Mouse (Mus musculus) liver, embryonic 15.5 days (tissue): ENCODE measurements around the gene Hmmr. TPM values are rescaled to one million over a fixed set of nuclear protein-coding genes. Genes with fewer than 3 reads are reported as not detected.
"Not testable (repeated sequence)": the region's sequence is repeated elsewhere in the genome, so short reads cannot be mapped to it uniquely, and the experiment has no call there.

ENCODE experiments used
- ATAC-seq: fragments of 200-750 bp; cut with Nextera tagmentation; 2 replicates; pipeline ENCODE4 v1.8.0; 2017; ENCODE audit warnings: moderate number of reproducible peaks, mild to moderate bottlenecking, moderate library complexity; ENCODE audit not compliant: insufficient read depth
- H3K27ac ChIP-seq: fragments of 300-500 bp; sonication (generic); replicated peaks from 2 replicates; pipeline ENCODE4 v1.5.1; 2015; ENCODE audit warnings: mild to moderate bottlenecking, inconsistent platforms
- H3K27me3 ChIP-seq: fragments of 300-500 bp; sonication (generic); 2 replicates; pipeline ENCODE4 v1.6.1; 2015; ENCODE audit warnings: mild to moderate bottlenecking, inconsistent platforms
- H3K36me3 ChIP-seq: fragments of 300-500 bp; sonication (generic); replicated peaks from 2 replicates; pipeline ENCODE4 v1.6.1; 2015; ENCODE audit warnings: moderate library complexity, mild to moderate bottlenecking, inconsistent platforms
- H3K4me1 ChIP-seq: fragments of 300-500 bp; sonication (generic); replicated peaks from 2 replicates; pipeline ENCODE4 v1.6.1; 2015; ENCODE audit warnings: inconsistent platforms
- H3K4me2 ChIP-seq: fragments of 300-500 bp; sonication (generic); 2 replicates; pipeline ENCODE4 v1.6.1; 2015; ENCODE audit warnings: moderate library complexity, mild to moderate bottlenecking, inconsistent platforms
- H3K4me3 ChIP-seq: fragments of 300-500 bp; sonication (generic); replicated peaks from 2 replicates; pipeline ENCODE4 v1.5.1; 2015; ENCODE audit warnings: mild to moderate bottlenecking, inconsistent platforms
- H3K9ac ChIP-seq: fragments of 300-500 bp; sonication (generic); 2 replicates; pipeline ENCODE4 v1.6.1; 2015; ENCODE audit warnings: moderate library complexity, mild to moderate bottlenecking, inconsistent platforms
- H3K9me3 ChIP-seq: fragments of 300-500 bp; sonication (generic); replicated peaks from 2 replicates; pipeline ENCODE4 v1.6.1; 2016; ENCODE audit warnings: inconsistent platforms
- WGBS: fragments of 180-500 bp; shearing (Covaris S2); methylation state at CpG from one replicate; pipeline ENCODE4 v1.1.7; 2015; ENCODE audit warnings: mixed read lengths; ENCODE audit not compliant: insufficient replicate concordance; 5-methylcytosine and 5-hydroxymethylcytosine counted together
- polyA plus RNA-seq: library from polyadenylated mRNA; unstranded; fragments of >200 nt; fragmentation: Nextera tagmentation; extraction: Ambion mirVana; gene quantifications from 2 replicates; pipeline ENCODE4 v1.2.1, GENCODE M21; 2015

Hmmr gene
- polyA plus RNA-seq, 1 experiment from 2014 or later, result 55.6 TPM

GRCm38 (mm10) chr11:40747716-40748115, 14.5 kb upstream of the Hmmr start:
- H3K9ac ChIP-seq, result no peak overlapping the region
- ATAC-seq, result no peak
- no peaks in the 10 kb centered on the region for H3K27me3 ChIP-seq
- H3K4me1 ChIP-seq, result no peaks in the 10 kb centered on the region
- no peak overlapping the region for H3K27ac ChIP-seq
- peaks cover 16% of the 10 kb centered on the region for H3K36me3 ChIP-seq
- H3K4me2 ChIP-seq, result no peak overlapping the region
- 58% methylated on average over 2 of the region's 2 CpGs for WGBS
- no peaks in the 10 kb centered on the region for H3K9me3 ChIP-seq
- no peak overlapping the region for H3K4me3 ChIP-seq

GRCm38 (mm10) chr11:40746361-40746760, 13.1 kb upstream of the Hmmr start:
- WGBS, result 85% methylated on average over 12 of the region's 12 CpGs
- no peak overlapping the region for H3K27ac ChIP-seq
- no peak for ATAC-seq
- H3K9me3 ChIP-seq, result no peaks in the 10 kb centered on the region
- H3K4me2 ChIP-seq, result no peak overlapping the region
- H3K9ac ChIP-seq, result no peak overlapping the region
- H3K27me3 ChIP-seq, result no peaks in the 10 kb centered on the region
- H3K4me1 ChIP-seq, result no peaks in the 10 kb centered on the region
- peaks cover 16% of the 10 kb centered on the region for H3K36me3 ChIP-seq
- H3K4me3 ChIP-seq, result no peak overlapping the region

DNA sequence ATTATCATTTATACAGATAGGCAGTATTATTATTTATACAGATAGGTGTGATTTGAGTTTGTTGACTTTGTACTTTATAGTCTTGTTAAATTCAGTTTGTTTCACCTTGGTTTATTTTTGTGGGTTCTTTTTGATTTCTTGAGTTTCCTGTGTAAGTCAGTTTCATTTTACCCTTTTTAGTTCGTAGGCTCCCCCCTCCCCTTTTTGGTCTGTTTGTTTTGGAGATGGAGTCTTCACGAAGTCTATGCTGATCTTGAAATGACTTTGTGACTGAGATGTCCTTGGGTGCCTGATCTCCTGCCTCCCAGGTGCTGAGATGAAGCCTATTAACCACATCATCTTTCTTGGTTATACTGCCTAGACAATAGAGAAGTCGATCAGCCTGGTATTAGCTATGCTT, 11.1 kb upstream of the Hmmr start:
- no peak for ATAC-seq
- Histone ChIP-seq H3K9ac (no peak overlapping the region), H3K4me1 (no peaks in the 10 kb centered on the region), H3K36me3 (peaks cover 19% of the 10 kb centered on the region), H3K4me3 (no peak overlapping the region), H3K27me3 (no peaks in the 10 kb centered on the region), H3K9me3 (no peaks in the 10 kb centered on the region), H3K27ac (no peak overlapping the region), H3K4me2 (no peak overlapping the region)
- 68% methylated on average over 3 of the region's 3 CpGs for WGBS

GRCm38 (mm10) chr11:40741605-40742262, 8.5 kb upstream of the Hmmr start:
- Histone ChIP-seq H3K4me2 (no peak overlapping the region), H3K9me3 (no peaks in the 10 kb centered on the region), H3K9ac (no peak overlapping the region), H3K4me3 (no peak overlapping the region), H3K27me3 (no peaks in the 10 kb centered on the region), H3K27ac (no peak overlapping the region), H3K36me3 (peaks cover 43% of the 10 kb centered on the region), H3K4me1 (no peaks in the 10 kb centered on the region)
- 82% methylated on average over 12 of the region's 12 CpGs for WGBS
- no peak for ATAC-seq

DNA sequence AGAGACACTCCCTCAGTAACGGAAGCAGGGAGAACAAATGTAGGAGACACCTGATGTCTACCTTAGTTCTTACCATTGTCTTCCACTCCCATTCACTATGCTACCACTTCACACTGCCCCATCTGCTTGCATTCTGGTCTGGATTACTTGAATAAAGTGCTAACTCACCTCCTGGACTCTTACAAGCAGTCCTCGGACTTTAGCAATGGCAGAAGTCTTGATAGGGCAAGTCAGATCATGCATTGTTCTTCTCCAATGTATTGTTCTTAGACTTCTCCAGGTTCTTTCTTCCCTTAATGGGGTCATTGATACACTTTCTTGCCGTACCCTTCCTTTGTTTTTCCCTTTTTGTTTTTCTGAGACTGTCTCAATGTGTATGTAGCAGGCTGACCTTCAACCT, 4.1 kb upstream of the Hmmr start:
- no peak overlapping the region for H3K27ac ChIP-seq
- H3K4me2 ChIP-seq, result no peak overlapping the region
- H3K27me3 ChIP-seq, result no peaks in the 10 kb centered on the region
- peaks cover 48% of the 10 kb centered on the region for H3K36me3 ChIP-seq
- ATAC-seq, result no peak
- H3K4me1 ChIP-seq, result peaks cover 15% of the 10 kb centered on the region
- H3K4me3 ChIP-seq, result no peak overlapping the region
- no peak overlapping the region for H3K9ac ChIP-seq
- no peaks in the 10 kb centered on the region for H3K9me3 ChIP-seq
- WGBS, result 71% methylated on average over 3 of the region's 3 CpGs

- peaks cover 39% of the 10 kb centered on the region for H3K4me1 ChIP-seq
- H3K27me3 ChIP-seq, result no peaks in the 10 kb centered on the region
- H3K9ac ChIP-seq, result peak overlapping the region; percentile 91
- WGBS, result 3% methylated on average over 11 of the region's 11 CpGs
- H3K4me2 ChIP-seq, result peak overlapping the region; percentile 83
- ATAC-seq, result no peak
- no peaks in the 10 kb centered on the region for H3K9me3 ChIP-seq
- H3K4me3 ChIP-seq, result peak overlapping the region; percentile 91
- peak overlapping the region; percentile 85 for H3K27ac ChIP-seq
- peaks cover 56% of the 10 kb centered on the region for H3K36me3 ChIP-seq
Observed at GRCm38 (mm10) chr11:40734251-40734752, 1.1 kb upstream of the Hmmr start.

DNA sequence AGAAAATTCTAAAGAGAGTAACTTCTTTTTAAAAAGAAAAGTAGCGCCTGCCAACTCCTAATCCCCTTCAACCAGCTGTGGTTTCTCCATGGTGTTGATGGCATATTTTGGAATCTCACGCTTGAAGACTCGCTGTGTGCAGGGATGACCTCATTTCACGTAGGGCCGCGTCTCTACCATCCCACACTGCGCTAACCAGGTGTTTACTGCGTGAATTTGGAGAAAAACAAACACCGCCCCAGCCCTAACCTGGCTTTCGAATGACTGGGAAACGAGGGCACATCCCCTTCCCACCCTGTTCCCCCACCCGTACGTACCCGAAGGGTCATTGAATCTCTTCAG, 254 bp downstream of the Hmmr start:
- Histone ChIP-seq H3K9me3 (no peaks in the 10 kb centered on the region), H3K9ac (peak overlapping the region; percentile 70), H3K4me1 (peaks cover 39% of the 10 kb centered on the region), H3K27me3 (no peaks in the 10 kb centered on the region), H3K27ac (peak overlapping the region; percentile 86), H3K36me3 (peaks cover 57% of the 10 kb centered on the region), H3K4me2 (peak overlapping the region; percentile 70), H3K4me3 (peak overlapping the region; percentile 91)
- ATAC-seq, result peak; percentile 66
- WGBS, result under 1% methylated on average over 14 of the region's 14 CpGs

DNA sequence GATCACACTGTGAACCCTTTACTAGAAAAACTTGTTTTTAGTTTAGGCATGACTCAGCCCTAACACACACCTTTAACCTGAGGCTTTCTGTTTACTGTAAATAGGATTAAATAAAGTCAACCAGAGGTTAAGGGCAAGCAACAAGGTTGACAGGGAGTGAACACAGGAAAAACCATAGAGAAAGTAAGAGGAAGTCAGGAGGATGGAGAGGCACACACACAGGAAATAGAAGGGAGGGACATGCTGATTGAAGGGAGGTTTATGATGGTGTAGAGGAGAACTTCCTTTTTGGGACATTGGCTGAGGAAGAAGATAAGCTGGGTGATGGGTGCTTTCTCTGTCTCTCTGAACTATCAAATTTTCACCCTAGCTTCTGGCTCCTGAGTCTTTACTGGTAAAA, 14.9 kb downstream of the Hmmr start:
- no peaks in the 10 kb centered on the region for H3K9me3 ChIP-seq
- no peaks in the 10 kb centered on the region for H3K4me1 ChIP-seq
- H3K27ac ChIP-seq, result no peak overlapping the region
- no peaks in the 10 kb centered on the region for H3K27me3 ChIP-seq
- no peak overlapping the region for H3K9ac ChIP-seq
- ATAC-seq, result no peak
- H3K4me2 ChIP-seq, result no peak overlapping the region
- H3K36me3 ChIP-seq, result peaks cover 98% of the 10 kb centered on the region
- H3K4me3 ChIP-seq, result no peak overlapping the region

- H3K36me3 ChIP-seq, result peaks cover 98% of the 10 kb centered on the region
- H3K4me1 ChIP-seq, result no peaks in the 10 kb centered on the region
- H3K9me3 ChIP-seq, result no peaks in the 10 kb centered on the region
- no peaks in the 10 kb centered on the region for H3K27me3 ChIP-seq
- no peak overlapping the region for H3K4me3 ChIP-seq
- H3K9ac ChIP-seq, result no peak overlapping the region
- 89% methylated on average over 5 of the region's 5 CpGs for WGBS
- no peak overlapping the region for H3K4me2 ChIP-seq
- no peak overlapping the region for H3K27ac ChIP-seq
- no peak for ATAC-seq
Observed at GRCm38 (mm10) chr11:40715524-40715923, 17.7 kb downstream of the Hmmr start.

DNA sequence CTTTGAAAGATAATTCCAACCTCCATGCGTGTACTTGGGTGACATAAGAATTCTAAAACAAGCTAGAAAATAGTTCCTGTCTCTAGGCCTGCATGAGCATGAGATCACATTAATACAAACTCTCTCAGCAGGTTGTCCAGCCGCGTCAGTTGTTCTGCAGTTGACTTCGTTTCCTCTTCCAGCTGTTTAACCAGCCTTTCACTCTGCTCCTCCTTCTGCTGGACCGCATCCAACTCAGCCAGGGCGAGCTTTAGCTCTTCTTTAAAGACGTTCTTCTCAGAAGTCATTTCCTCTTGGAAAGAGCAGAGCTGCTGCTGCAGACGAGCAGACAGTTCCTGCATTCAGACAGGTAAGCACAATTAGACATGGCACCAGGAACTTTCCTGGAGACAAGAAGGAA, 19.4 kb downstream of the Hmmr start:
- Histone ChIP-seq H3K4me2 (no peak overlapping the region), H3K27ac (no peak overlapping the region), H3K9ac (no peak overlapping the region), H3K9me3 (no peaks in the 10 kb centered on the region), H3K4me1 (no peaks in the 10 kb centered on the region), H3K36me3 (peaks cover 98% of the 10 kb centered on the region), H3K27me3 (no peaks in the 10 kb centered on the region), H3K4me3 (no peak overlapping the region)
- ATAC-seq, result no peak
- 81% methylated on average over 8 of the region's 8 CpGs for WGBS

- WGBS, result 67% methylated on average over 6 of the region's 6 CpGs
- not testable (repeated sequence) for H3K9me3 ChIP-seq, H3K4me2 ChIP-seq, H3K27ac ChIP-seq, H3K4me1 ChIP-seq, H3K27me3 ChIP-seq, H3K9ac ChIP-seq, ATAC-seq, H3K4me3 ChIP-seq
- peaks cover 96% of the 10 kb centered on the region for H3K36me3 ChIP-seq
Observed at GRCm38 (mm10) chr11:40709899-40710298, 23.3 kb downstream of the Hmmr start.

DNA sequence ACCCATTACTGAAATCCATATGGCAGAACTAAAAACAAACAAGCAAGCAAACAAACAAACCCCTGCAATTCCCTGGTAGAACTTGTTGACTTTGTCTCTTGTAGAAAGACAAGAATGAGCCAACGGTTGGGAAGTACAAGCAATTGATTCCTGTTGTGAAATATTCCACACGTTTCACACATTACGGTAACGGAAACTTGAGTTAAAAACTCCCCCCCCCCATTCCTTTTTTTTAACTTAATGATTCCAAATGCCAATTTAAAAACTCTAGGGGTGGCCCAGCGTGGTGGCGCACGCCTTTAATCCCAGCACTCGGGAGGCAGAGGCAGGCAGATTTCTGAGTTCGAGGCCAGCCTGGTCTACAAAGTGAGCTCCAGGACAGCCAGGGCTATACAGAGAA, 38.1 kb downstream of the Hmmr start, which contains the start of gene Mat2b:
TSS of gene Mat2b (minus strand) at position 101 of the 400 bp plus-strand sequence.
- 75% methylated on average over 9 of the region's 9 CpGs for WGBS
- Histone ChIP-seq H3K4me3 (peak within 1 kb of the TSS; percentile 96), H3K27ac (peak within 1 kb of the TSS; percentile 91), H3K9me3 (no peaks in the 10 kb centered on the region), H3K4me2 (peak within 1 kb of the TSS; percentile 95), H3K36me3 (peaks cover 10% of the 10 kb centered on the region), H3K27me3 (no peaks in the 10 kb centered on the region), H3K4me1 (peaks cover 36% of the 10 kb centered on the region), H3K9ac (peak within 1 kb of the TSS; percentile 64)
- no peak for ATAC-seq
